ENCODE assay signal across 7 mouse cellular contexts in genomic region chr9:86572636-86573291, GRCm38 (mm10). TPM values are rescaled to one million over a fixed set of nuclear protein-coding genes. Genes with fewer than 3 reads are reported as not detected.
DNase-seq lines count a peak whose midpoint lies in the region; ATAC-seq lines count a peak whose summit lies in the region.

No protein-coding gene starts in this region.

- peak overlapping the region; percentile 80 for H3K4me3 ChIP-seq in embryonic facial prominence, embryonic 10.5 days
- peak overlapping the region; percentile 76 for H3K4me3 ChIP-seq in limb, embryonic 10.5 days
- peak overlapping the region; percentile 82 for H3K4me3 ChIP-seq in midbrain, embryonic 12.5 days

- ATAC-seq in midbrain, embryonic 12.5 days (ENCODE audit: low FRiP score, low read depth), result no peak

- H3K27ac ChIP-seq in embryonic facial prominence, embryonic 10.5 days (replicated peaks), result no peak overlapping the region
- H3K27ac ChIP-seq in limb, embryonic 10.5 days, result no peak overlapping the region
- H3K27ac ChIP-seq in midbrain, embryonic 12.5 days (replicated peaks), result no peak overlapping the region

- peaks cover 14% of the 10 kb centered on the region for H3K36me3 ChIP-seq in embryonic facial prominence, embryonic 10.5 days (replicated peaks)
- peaks cover 18% of the 10 kb centered on the region for H3K36me3 ChIP-seq in limb, embryonic 10.5 days
- H3K36me3 ChIP-seq in midbrain, embryonic 12.5 days, result peaks cover 10% of the 10 kb centered on the region; the same call in 1 of the 2 replicates

- H3K4me2 ChIP-seq in midbrain, embryonic 12.5 days (replicated peaks), result peak overlapping the region; percentile 99

- DNase-seq in adrenal gland, postnatal 10 days, result peak; percentile 86
- DNase-seq in embryonic facial prominence, embryonic 10.5 days (ENCODE audit: low spot score), result peak; percentile 84
- peak; percentile 98 for DNase-seq in heart, adult 11 months
- peak; percentile 83 for DNase-seq in kidney, adult 11 months
- DNase-seq in limb, embryonic 10.5 days (ENCODE audit: low spot score), result peak; percentile 85
- DNase-seq in skeletal muscle tissue, adult 2 months (ENCODE audit: low read depth, low spot score), result peak; percentile 38

- H3K27me3 ChIP-seq in embryonic facial prominence, embryonic 10.5 days (replicated peaks; ENCODE audit: low read depth, poor library complexity, severe bottlenecking), result no peaks in the 10 kb centered on the region
- peaks cover 5% of the 10 kb centered on the region; the same call in 1 of the 2 replicates for H3K27me3 ChIP-seq in limb, embryonic 10.5 days (ENCODE audit: low read depth, poor library complexity, severe bottlenecking)
- no peaks in the 10 kb centered on the region for H3K27me3 ChIP-seq in midbrain, embryonic 12.5 days

- 9% methylated on average over 13 of the region's 13 CpGs for WGBS in embryonic facial prominence, embryonic 10.5 days
- 9% methylated on average over 13 of the region's 13 CpGs for WGBS in limb, embryonic 10.5 days
- WGBS in midbrain, embryonic 12.5 days, result 10% methylated on average over 13 of the region's 13 CpGs

- H3K9ac ChIP-seq in midbrain, embryonic 12.5 days (replicated peaks), result peak overlapping the region; percentile 55; the same call in 1 of the 2 replicates

- H3K9me3 ChIP-seq in embryonic facial prominence, embryonic 10.5 days, result no peaks in the 10 kb centered on the region
- no peaks in the 10 kb centered on the region for H3K9me3 ChIP-seq in limb, embryonic 10.5 days (replicated peaks)
- no peaks in the 10 kb centered on the region for H3K9me3 ChIP-seq in midbrain, embryonic 12.5 days

- peaks cover 20% of the 10 kb centered on the region for H3K4me1 ChIP-seq in embryonic facial prominence, embryonic 10.5 days
- H3K4me1 ChIP-seq in limb, embryonic 10.5 days, result peaks cover 17% of the 10 kb centered on the region
- peaks cover 15% of the 10 kb centered on the region for H3K4me1 ChIP-seq in midbrain, embryonic 12.5 days

RNA-seq across cellular contexts. Expression of gene Rwdd2a, which starts 1.0 kb away (rescaled TPM):
- total RNA-seq in adrenal gland, postnatal 10 days (2021), result 1 to 10 TPM; 4.4 to 6.5 TPM
- 2.6 and 2.9 TPM in 2 replicates for polyA plus RNA-seq in embryonic facial prominence, embryonic 10.5 days (2016; fragmentation: Nextera tagmentation; extraction: Ambion mirVana)
- polyA plus RNA-seq in limb, embryonic 10.5 days (2016; fragmentation: Nextera tagmentation; extraction: Ambion mirVana), result 1.6 and 2.6 TPM in 2 replicates
- polyA plus RNA-seq in midbrain, embryonic 12.5 days (2016; fragmentation: Nextera tagmentation; extraction: Ambion mirVana), result 4.0 and 4.3 TPM in 2 replicates

RNA-seq across cellular contexts. Expression of gene Pgm3, which starts 1.1 kb away (rescaled TPM):
- 10 to 100 TPM; 21.7 to 24.1 TPM for total RNA-seq in adrenal gland, postnatal 10 days (2021)
- 34.0 and 34.2 TPM in 2 replicates for polyA plus RNA-seq in embryonic facial prominence, embryonic 10.5 days (2016; fragmentation: Nextera tagmentation; extraction: Ambion mirVana)
- polyA plus RNA-seq in limb, embryonic 10.5 days (2016; fragmentation: Nextera tagmentation; extraction: Ambion mirVana), result 34.2 and 37.2 TPM in 2 replicates
- 38.8 and 40.3 TPM in 2 replicates for polyA plus RNA-seq in midbrain, embryonic 12.5 days (2016; fragmentation: Nextera tagmentation; extraction: Ambion mirVana)

Comparison
In these comparisons a context has a peak if more than half of its experiments do, and no peak if none do; other contexts are left out.
1. DNase-seq: peak in every context shown above with its lines; median percentile 98 in heart, adult 11 months; 86 in adrenal gland, postnatal 10 days; 85 in limb, embryonic 10.5 days; 84 in embryonic facial prominence, embryonic 10.5 days; 83 in kidney, adult 11 months; 38 in skeletal muscle tissue, adult 2 months.